Mouse (Mus musculus): ENCODE measurements around the gene Wapl. TPM values are rescaled to one million over a fixed set of nuclear protein-coding genes. Genes with fewer than 3 reads are reported as not detected.

The Wapl gene
- polyA plus RNA-seq, 1 experiment from 2014 or later = 18.3 TPM

GRCm38 (mm10) chr14:34766181-34766580 lies 92.5 kb downstream of the Wapl start:
- H3K4me3 ChIP-seq = no peak overlapping the region
- H3K4me1 ChIP-seq (replicated peaks) = peaks cover 19% of the 10 kb centered on the region
- H3K27ac ChIP-seq (replicated peaks) = no peak overlapping the region
- peaks cover 10% of the 10 kb centered on the region for H3K27me3 ChIP-seq
- H3K9ac ChIP-seq = no peak overlapping the region
- no peaks in the 10 kb centered on the region for H3K9me3 ChIP-seq
- no peak overlapping the region for H3K4me2 ChIP-seq
- WGBS = 95% methylated on average over 5 of the region's 5 CpGs
- no peak for ATAC-seq (ENCODE audit: low read depth)
- no peaks in the 10 kb centered on the region for H3K36me3 ChIP-seq

DNA sequence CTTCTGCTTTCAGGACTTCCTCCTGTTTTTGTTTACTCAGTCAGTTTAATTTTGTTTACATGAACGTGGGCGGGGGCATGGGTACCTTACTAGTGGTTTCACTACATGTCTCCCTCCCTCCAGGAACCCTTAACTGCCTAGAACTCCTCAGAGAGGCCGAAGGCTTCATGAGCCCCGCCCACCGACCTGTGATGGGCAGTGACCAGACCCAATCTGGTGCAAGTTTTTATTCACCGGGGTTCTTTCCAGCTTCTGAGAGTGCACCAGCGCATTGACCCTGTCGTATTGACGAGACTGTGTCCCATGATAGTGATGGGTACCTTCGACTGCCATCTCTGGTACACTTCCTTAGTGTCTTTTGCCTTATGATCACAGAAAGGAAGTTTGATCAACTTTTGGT lies 94.6 kb downstream of the Wapl start:
- H3K4me3 ChIP-seq = peak overlapping the region; percentile 51
- 1% methylated on average over 10 of the region's 10 CpGs for WGBS
- H3K4me2 ChIP-seq = peak overlapping the region; percentile 96
- no peak overlapping the region for H3K9ac ChIP-seq
- ATAC-seq (ENCODE audit: low read depth) = peak; percentile 37; the same call in 1 of the 2 replicates
- H3K27ac ChIP-seq (replicated peaks) = no peak overlapping the region
- H3K27me3 ChIP-seq = peaks cover 10% of the 10 kb centered on the region
- H3K9me3 ChIP-seq = no peaks in the 10 kb centered on the region
- peaks cover 14% of the 10 kb centered on the region for H3K4me1 ChIP-seq (replicated peaks)
- H3K36me3 ChIP-seq = no peaks in the 10 kb centered on the region

GRCm38 (mm10) chr14:34769021-34769566 lies 95.4 kb downstream of the Wapl start:
- H3K4me1 ChIP-seq (replicated peaks) = peaks cover 14% of the 10 kb centered on the region
- under 1% methylated on average over 36 of the region's 36 CpGs for WGBS
- H3K4me2 ChIP-seq = peak overlapping the region; percentile 96
- H3K9me3 ChIP-seq = no peaks in the 10 kb centered on the region
- peak overlapping the region; percentile 71 for H3K9ac ChIP-seq
- peak; percentile 75 for ATAC-seq (ENCODE audit: low read depth)
- H3K4me3 ChIP-seq = peak overlapping the region; percentile 51
- H3K27me3 ChIP-seq = peaks cover 10% of the 10 kb centered on the region
- H3K36me3 ChIP-seq = no peaks in the 10 kb centered on the region
- H3K27ac ChIP-seq (replicated peaks) = no peak overlapping the region

GRCm38 (mm10) chr14:34769567-34770158 lies 95.9 kb downstream of the Wapl start:
- Histone ChIP-seq H3K4me2 (peak overlapping the region; percentile 96), H3K36me3 (no peaks in the 10 kb centered on the region), H3K27me3 (peaks cover 10% of the 10 kb centered on the region), H3K4me1 (replicated peaks) (peaks cover 14% of the 10 kb centered on the region), H3K9ac (peak overlapping the region; percentile 71), H3K4me3 (peak overlapping the region; percentile 51), H3K9me3 (no peaks in the 10 kb centered on the region), H3K27ac (replicated peaks) (no peak overlapping the region)
- 17% methylated on average over 32 of the region's 32 CpGs for WGBS
- ATAC-seq (ENCODE audit: low read depth) = peak; percentile 70

- H3K27me3 ChIP-seq = peaks cover 10% of the 10 kb centered on the region
- H3K9me3 ChIP-seq = no peaks in the 10 kb centered on the region
- H3K4me2 ChIP-seq = no peak overlapping the region
- no peak overlapping the region for H3K27ac ChIP-seq (replicated peaks)
- 90% methylated on average over 6 of the region's 6 CpGs for WGBS
- H3K4me3 ChIP-seq = no peak overlapping the region
- H3K9ac ChIP-seq = no peak overlapping the region
- no peaks in the 10 kb centered on the region for H3K36me3 ChIP-seq
- peaks cover 14% of the 10 kb centered on the region for H3K4me1 ChIP-seq (replicated peaks)
- no peak for ATAC-seq (ENCODE audit: low read depth)
These were observed 96.7 kb downstream of the Wapl start for GRCm38 (mm10) chr14:34770467-34770866.

DNA sequence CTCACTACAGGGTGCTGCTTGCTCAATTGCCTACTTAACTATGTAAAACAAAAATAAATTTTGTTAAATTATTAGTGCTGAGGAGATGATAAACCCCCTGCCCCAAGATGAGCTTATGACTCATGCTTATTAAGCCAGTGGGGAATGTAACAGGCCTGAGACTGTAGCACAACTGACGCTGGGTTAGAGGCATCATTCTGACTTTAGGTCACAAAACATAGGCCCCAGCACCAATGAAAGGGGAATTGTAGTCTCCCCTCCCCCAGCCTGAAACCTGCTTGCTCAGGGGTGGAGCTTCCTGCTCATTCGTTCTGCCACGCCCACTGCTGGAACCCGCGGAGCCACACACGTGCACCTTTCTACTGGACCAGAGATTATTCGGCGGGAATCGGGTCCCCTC lies 97.9 kb downstream of the Wapl start:
- Histone ChIP-seq H3K4me3 (no peak overlapping the region), H3K9me3 (no peaks in the 10 kb centered on the region), H3K4me1 (replicated peaks) (peaks cover 14% of the 10 kb centered on the region), H3K36me3 (no peaks in the 10 kb centered on the region), H3K27me3 (peaks cover 10% of the 10 kb centered on the region), H3K4me2 (no peak overlapping the region), H3K27ac (replicated peaks) (no peak overlapping the region), H3K9ac (no peak overlapping the region)
- 30% methylated on average over 9 of the region's 9 CpGs for WGBS
- no peak for ATAC-seq (ENCODE audit: low read depth)

DNA sequence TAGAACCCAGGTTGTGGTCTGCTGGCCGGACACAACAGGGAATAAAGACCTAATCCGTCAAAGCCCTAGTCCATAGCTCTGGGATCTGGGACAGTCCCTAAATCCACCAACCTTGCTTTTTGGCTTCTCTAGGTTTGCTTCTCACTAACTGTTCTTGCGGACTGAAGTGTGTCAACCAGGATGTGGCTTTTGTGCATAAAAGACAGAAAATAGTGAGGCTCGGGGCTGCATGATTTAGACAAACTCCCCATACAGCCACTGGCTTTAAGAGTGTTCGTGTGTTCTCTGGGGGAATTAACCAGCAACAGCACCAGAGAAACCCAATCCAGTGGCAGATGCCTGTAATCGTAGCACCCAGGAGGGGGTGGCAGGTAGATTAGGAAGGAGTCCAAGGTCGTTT lies 98.4 kb downstream of the Wapl start:
- no peak for ATAC-seq (ENCODE audit: low read depth)
- Histone ChIP-seq H3K4me1 (replicated peaks) (peaks cover 14% of the 10 kb centered on the region), H3K27ac (replicated peaks) (no peak overlapping the region), H3K4me2 (no peak overlapping the region), H3K27me3 (peaks cover 10% of the 10 kb centered on the region), H3K9ac (no peak overlapping the region), H3K9me3 (no peaks in the 10 kb centered on the region), H3K4me3 (no peak overlapping the region), H3K36me3 (no peaks in the 10 kb centered on the region)
- WGBS = 66% methylated on average over 7 of the region's 7 CpGs

DNA sequence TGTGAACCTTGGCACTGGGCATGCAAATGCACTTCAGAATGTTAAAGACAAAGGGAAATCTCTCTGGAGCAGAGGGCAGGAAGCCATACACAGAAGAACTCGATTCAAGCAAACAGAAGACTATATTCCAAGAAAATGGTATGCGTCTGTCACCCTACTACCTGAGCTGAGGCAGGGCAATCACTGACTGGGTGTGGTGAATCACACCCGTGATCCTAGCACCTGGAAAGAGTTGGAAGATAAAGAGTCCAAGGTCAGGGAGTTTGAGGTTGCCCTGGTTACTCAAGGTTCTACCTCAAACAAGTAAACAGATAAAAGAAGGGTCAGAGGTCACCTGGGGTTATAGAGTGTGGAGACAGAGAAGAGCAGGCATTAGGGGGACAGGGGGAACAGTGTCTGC lies 100.0 kb downstream of the Wapl start:
- Histone ChIP-seq H3K27me3 (peaks cover 10% of the 10 kb centered on the region), H3K9ac (no peak overlapping the region), H3K4me3 (no peak overlapping the region), H3K36me3 (no peaks in the 10 kb centered on the region), H3K4me1 (replicated peaks) (peaks cover 12% of the 10 kb centered on the region), H3K9me3 (no peaks in the 10 kb centered on the region), H3K4me2 (no peak overlapping the region), H3K27ac (replicated peaks) (no peak overlapping the region)
- no peak for ATAC-seq (ENCODE audit: low read depth)
- WGBS = 83% methylated on average over 3 of the region's 3 CpGs

GRCm38 (mm10) chr14:34774231-34774630 lies 100.5 kb downstream of the Wapl start:
- no peak overlapping the region for H3K4me3 ChIP-seq
- 83% methylated on average over 6 of the region's 6 CpGs for WGBS
- H3K27me3 ChIP-seq = peaks cover 10% of the 10 kb centered on the region
- H3K4me1 ChIP-seq (replicated peaks) = peaks cover 6% of the 10 kb centered on the region
- ATAC-seq (ENCODE audit: low read depth) = no peak
- no peaks in the 10 kb centered on the region for H3K36me3 ChIP-seq
- no peak overlapping the region for H3K4me2 ChIP-seq
- H3K9ac ChIP-seq = no peak overlapping the region
- H3K9me3 ChIP-seq = no peaks in the 10 kb centered on the region
- no peak overlapping the region for H3K27ac ChIP-seq (replicated peaks)

DNA sequence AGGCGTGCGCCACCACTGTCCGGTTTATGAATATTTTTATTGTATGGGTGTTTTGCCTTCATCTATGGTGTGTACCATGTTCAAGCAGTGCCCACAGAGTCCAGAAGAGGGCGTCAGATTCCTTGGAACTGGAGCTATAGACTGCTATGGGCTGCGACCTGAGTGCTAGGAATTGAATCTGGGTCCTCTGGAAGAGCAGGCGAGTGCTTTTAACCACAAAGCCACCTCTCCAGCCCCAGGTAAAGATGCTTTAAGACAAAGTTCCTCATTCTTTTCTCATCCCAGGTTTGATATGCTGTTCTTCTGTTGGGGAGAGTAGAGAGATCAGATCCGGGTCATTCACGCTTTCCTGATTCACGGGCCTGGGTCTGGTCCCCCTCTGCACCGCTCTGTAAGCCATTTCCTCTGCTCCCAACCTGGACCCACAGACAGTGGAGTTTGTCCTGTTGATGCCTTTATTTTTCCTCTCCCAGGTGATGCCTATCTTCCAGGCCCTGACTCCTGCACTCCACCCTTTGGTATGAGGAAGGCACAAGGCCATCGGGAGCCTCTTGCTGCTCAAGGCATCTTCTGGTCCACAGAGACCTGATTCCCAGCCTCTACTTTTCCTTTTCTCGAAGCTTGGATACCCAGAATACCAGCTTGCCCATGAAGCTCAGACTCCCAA lies 103.1 kb downstream of the Wapl start:
- ATAC-seq (ENCODE audit: low read depth) = no peak
- Histone ChIP-seq H3K4me2 (no peak overlapping the region), H3K4me3 (no peak overlapping the region), H3K27ac (replicated peaks) (no peak overlapping the region), H3K4me1 (replicated peaks) (no peaks in the 10 kb centered on the region), H3K27me3 (no peaks in the 10 kb centered on the region), H3K36me3 (no peaks in the 10 kb centered on the region), H3K9me3 (no peaks in the 10 kb centered on the region), H3K9ac (no peak overlapping the region)
- 89% methylated on average over 12 of the region's 12 CpGs for WGBS

DNA sequence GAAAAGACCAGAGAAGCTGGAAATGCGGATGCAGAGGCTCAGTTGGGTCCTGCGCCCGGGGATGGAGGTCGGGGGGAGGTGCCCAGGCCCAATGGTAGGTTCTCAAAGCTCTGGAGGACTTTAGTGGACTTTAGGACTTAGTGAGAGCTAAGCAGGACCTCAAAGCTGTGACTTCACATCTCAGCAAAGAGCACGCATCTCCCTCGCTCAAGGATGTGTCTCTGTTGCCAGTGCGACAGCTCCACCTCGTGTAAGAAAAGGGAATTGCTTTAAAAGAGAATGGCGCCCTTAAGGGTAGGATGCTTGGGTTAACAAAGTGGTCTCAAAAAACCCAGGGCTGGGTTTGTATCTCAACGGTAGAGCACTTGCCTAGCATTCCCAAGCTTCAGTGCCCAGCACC lies 104.1 kb downstream of the Wapl start:
- Histone ChIP-seq H3K27me3 (no peaks in the 10 kb centered on the region), H3K9me3 (no peaks in the 10 kb centered on the region), H3K4me3 (no peak overlapping the region), H3K4me2 (no peak overlapping the region), H3K4me1 (replicated peaks) (no peaks in the 10 kb centered on the region), H3K9ac (no peak overlapping the region), H3K36me3 (no peaks in the 10 kb centered on the region), H3K27ac (replicated peaks) (no peak overlapping the region)
- peak; percentile 60 for ATAC-seq (ENCODE audit: low read depth)
- 21% methylated on average over 10 of the region's 10 CpGs for WGBS

- ATAC-seq (ENCODE audit: low read depth) = no peak
- H3K36me3 ChIP-seq = no peaks in the 10 kb centered on the region
- no peaks in the 10 kb centered on the region for H3K27me3 ChIP-seq
- no peaks in the 10 kb centered on the region for H3K9me3 ChIP-seq
- H3K4me2 ChIP-seq = no peak overlapping the region
- no peaks in the 10 kb centered on the region for H3K4me1 ChIP-seq (replicated peaks)
- 85% methylated on average over 7 of the region's 7 CpGs for WGBS
- no peak overlapping the region for H3K4me3 ChIP-seq
- no peak overlapping the region for H3K9ac ChIP-seq
- no peak overlapping the region for H3K27ac ChIP-seq (replicated peaks)
These were observed 105.0 kb downstream of the Wapl start for GRCm38 (mm10) chr14:34778760-34779159.
